Mouse (Mus musculus) cerebellum, adult 2 months (tissue): ENCODE measurements around the gene Zfp185. TPM values are rescaled to one million over a fixed set of nuclear protein-coding genes. Genes with fewer than 3 reads are reported as not detected.
A peak's percentile ranks its signal among the peaks of the same experiment; 100 is the strongest.

Experiments
- DNase-seq, 2 experiments: peaks; one replicate each; pipeline ENCODE4 v3.0.0; 2021
- H3K27ac ChIP-seq: fragments of 200-500 bp; 2 replicates; pipeline ENCODE4 v1.5.1; 2012; ENCODE audit warnings: low read length, control low read depth, inconsistent platforms; ENCODE audit not compliant: insufficient read depth
- H3K27me3 ChIP-seq: fragments of 200-500 bp; 2 replicates; pipeline ENCODE4 v1.6.1; 2012; ENCODE audit warnings: inconsistent platforms, mild to moderate bottlenecking, low read length, moderate library complexity; ENCODE audit not compliant: control insufficient read depth, insufficient read depth
- H3K4me1 ChIP-seq: fragments of 200-500 bp; 2 replicates; pipeline ENCODE4 v1.6.1; 2011; ENCODE audit warnings: low read length; ENCODE audit not compliant: control insufficient read depth, insufficient read depth
- H3K4me3 ChIP-seq: fragments of 200-500 bp; replicated peaks from 2 replicates; pipeline ENCODE3; 2011; ENCODE audit warnings: mild to moderate bottlenecking, low read depth, low read length, control low read depth; ENCODE audit not compliant: insufficient read depth
- CTCF ChIP-seq: fragments of 200-500 bp; IDR thresholded peaks from 2 replicates; pipeline ENCODE4 v1.5.1; 2011; ENCODE audit warnings: low read depth, mild to moderate bottlenecking, control low read depth, low read length, moderate library complexity, borderline replicate concordance; ENCODE audit not compliant: insufficient read depth
- POLR2A ChIP-seq: fragments of 200-500 bp; IDR thresholded peaks from 2 replicates; pipeline ENCODE4 v1.6.1; 2011; ENCODE audit warnings: low read length, control low read depth, borderline replicate concordance; ENCODE audit not compliant: insufficient read depth
- WGBS: fragments of 180-500 bp; shearing (Covaris S2); methylation state at CpG from one replicate; pipeline ENCODE4 v1.1.7; 2018; 5-methylcytosine and 5-hydroxymethylcytosine counted together
- polyA plus RNA-seq: library from polyadenylated mRNA; depleted of rRNA; stranded (reverse); fragments of >200 nt; gene quantifications from 2 replicates; pipeline ENCODE4 v1.2.3, GENCODE M21; 2012

Zfp185 gene
- polyA plus RNA-seq, 1 experiment, result 0.41 TPM

DNA sequence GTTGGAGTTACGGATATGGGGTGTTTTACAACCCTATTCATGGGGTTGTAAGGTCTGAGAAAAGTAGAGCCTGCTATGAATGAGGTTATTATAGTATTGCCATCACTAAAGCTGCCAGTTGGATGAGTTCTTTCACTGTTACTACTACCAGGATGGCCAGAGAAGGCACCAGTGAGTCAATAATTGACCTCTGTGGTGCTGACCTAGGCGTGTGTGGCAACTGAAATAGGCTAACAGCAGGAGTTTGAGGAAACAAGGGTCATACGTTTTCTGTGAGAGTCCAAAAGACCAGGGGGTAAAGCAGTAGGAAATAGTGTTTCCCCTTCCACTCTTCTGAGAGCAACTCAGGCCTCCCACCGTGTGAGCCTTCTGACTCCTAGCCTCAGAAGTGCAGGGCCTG is 25.7 kb downstream of the Zfp185 start:
- DNase-seq, result no peak
- H3K4me1 ChIP-seq, result no peaks in the 10 kb centered on the region
- H3K4me3 ChIP-seq, result no peak overlapping the region
- H3K27ac ChIP-seq, result no peak overlapping the region
- H3K27me3 ChIP-seq, result no peaks in the 10 kb centered on the region
- TF ChIP-seq POLR2A, result no peak
- TF ChIP-seq CTCF, result no peak
- 57% methylated on average over 4 of the region's 4 CpGs for WGBS

DNA sequence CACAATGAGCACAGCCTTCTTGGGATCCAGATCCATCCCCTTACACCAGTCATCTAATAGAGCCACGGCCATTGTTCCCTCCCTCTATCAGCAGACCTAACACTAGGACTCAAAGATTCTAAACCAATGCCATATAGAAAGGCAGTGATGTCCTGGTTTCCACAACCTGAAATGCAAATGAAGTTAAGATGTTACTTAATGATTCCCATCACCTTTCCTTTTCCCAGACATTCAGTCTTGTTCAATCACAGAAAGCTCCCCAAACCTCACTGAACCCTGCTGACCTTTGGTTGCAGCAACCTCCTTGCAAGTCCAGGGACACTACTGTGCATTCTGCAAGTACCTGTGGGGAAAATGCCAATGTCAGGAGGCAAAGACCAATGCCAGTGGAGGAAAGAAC is 49.9 kb downstream of the Zfp185 start, which contains the start of gene Pnma5:
Gene Pnma5, minus strand, starts transcription at position 101 of the 400 bp plus-strand sequence.
- H3K4me3 ChIP-seq, result no peak within 1 kb of the TSS
- no peak for DNase-seq
- no peaks in the 10 kb centered on the region; the same call in 1 of the 2 replicates for H3K4me1 ChIP-seq
- TF ChIP-seq POLR2A, result no peak
- TF ChIP-seq CTCF, result no peak
- H3K27me3 ChIP-seq, result no peaks in the 10 kb centered on the region
- 85% methylated on average over 1 of the region's 1 CpGs for WGBS
- H3K27ac ChIP-seq, result no peak within 1 kb of the TSS

DNA sequence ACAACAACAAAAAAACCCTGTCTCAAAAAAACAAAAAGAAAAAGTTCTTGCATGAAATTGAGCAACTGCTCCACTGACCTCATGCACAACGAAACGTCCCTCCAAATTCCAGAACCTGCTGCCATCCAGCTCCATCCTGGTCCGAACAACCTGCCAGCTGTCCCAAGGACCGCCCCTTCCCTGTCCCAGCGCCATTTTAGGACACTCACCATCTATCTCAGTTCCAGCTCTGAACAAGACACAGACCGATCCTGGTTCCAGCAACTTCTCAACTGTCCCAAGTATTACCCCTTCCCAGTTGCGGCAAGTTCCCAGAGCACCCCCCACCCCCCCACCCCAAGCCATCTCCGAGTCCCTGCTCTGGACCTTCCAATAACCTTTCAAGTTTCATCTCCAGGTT is 51.7 kb downstream of the Zfp185 start:
- Histone ChIP-seq H3K27me3 (no peaks in the 10 kb centered on the region), H3K27ac (no peak overlapping the region), H3K4me1 (no peaks in the 10 kb centered on the region; the same call in 1 of the 2 replicates), H3K4me3 (no peak overlapping the region)
- DNase-seq, result no peak
- 85% methylated on average over 8 of the region's 8 CpGs for WGBS
- TF ChIP-seq POLR2A (no peak), CTCF (no peak)

DNA sequence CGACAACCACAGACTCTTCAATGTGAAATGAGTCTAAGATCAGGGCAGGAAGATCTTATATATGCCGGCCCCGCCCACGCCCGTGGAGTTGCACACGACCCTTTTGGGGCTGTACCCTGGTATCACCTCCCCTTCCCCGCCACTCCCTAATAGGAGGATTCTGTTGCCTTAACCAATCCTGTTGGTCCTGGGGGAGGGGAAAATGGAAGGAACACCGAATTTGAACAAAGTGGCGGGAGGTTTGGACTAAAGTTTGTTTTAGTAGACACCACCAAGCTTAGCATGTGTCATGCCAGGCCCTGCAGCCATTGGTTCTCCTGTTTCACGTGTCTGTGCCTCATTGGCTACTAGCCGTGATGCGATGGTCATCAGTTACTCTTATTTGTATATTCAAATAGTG is 52.5 kb downstream of the Zfp185 start:
- no peak for DNase-seq
- Histone ChIP-seq H3K27ac (no peak overlapping the region), H3K4me3 (no peak overlapping the region), H3K27me3 (no peaks in the 10 kb centered on the region), H3K4me1 (no peaks in the 10 kb centered on the region; the same call in 1 of the 2 replicates)
- TF ChIP-seq CTCF, result no peak
- no peak for TF ChIP-seq POLR2A
- WGBS, result 87% methylated on average over 12 of the region's 12 CpGs

DNA sequence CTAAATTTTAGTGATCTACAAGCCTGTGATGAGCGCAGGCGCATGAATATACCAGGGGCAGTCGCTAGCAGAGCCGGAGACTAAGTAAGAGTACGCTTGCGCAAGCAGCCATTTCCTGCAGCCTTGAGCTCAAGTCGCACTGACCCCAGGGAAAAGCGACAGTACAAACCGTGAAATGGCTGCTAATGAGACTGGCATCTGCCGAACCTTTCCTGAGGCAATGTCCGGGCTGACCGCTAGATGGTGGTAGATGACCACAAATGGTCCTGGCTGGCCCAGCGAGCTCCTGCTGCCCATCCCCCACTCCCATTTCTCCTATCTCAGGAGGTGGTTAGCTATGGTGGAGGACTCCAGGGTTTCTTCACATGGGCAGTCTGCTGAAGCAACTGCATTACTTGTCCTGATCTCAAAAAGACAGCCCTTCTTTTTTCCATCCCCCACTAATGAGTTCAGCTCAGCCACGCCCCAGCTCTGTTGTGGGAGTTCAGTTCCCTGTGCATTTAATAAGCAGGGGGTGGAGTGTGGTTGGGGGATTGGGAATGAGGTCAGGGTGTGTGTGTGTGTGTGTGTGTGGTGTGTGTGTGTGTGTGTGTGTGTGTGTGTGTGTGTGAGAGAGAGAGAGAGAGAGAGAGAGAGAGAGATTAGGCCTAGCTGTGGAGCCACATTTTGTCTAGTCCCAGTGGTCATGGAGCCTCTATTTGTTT is 66.9 kb downstream of the Zfp185 start:
- DNase-seq, result peak; percentile 91 to 95
- Histone ChIP-seq H3K4me3 (no peak overlapping the region), H3K27me3 (no peaks in the 10 kb centered on the region), H3K27ac (peak overlapping the region; percentile 31; the same call in 1 of the 2 replicates), H3K4me1 (no peaks in the 10 kb centered on the region; the same call in 1 of the 2 replicates)
- TF ChIP-seq CTCF (peak; percentile 95), POLR2A (no peak)
- 12% methylated on average over 14 of the region's 14 CpGs for WGBS

DNA sequence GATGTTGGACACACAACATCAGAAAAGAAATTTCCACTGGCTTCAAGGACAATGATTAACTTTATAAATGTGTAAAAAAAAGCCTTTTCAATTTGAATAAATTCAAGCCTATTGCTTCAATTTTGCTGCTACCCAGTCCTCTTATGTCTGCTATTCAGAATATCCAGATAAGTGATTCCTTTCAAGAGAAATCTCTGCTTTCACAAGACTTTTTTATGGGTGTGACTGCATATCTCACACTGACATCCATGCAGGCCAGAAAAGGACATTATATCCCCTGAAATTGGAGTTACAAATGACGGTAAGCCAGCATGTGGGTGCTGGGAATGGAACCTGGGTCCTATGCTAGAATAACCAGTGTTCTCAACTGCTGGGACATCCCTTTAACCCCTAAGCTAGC is 74.4 kb downstream of the Zfp185 start:
- Histone ChIP-seq H3K4me1 (no peaks in the 10 kb centered on the region; the same call in 1 of the 2 replicates), H3K4me3 (no peak overlapping the region), H3K27me3 (no peaks in the 10 kb centered on the region), H3K27ac (no peak overlapping the region)
- TF ChIP-seq POLR2A (no peak), CTCF (no peak)
- 93% methylated on average over 1 of the region's 1 CpGs for WGBS
- no peak for DNase-seq

DNA sequence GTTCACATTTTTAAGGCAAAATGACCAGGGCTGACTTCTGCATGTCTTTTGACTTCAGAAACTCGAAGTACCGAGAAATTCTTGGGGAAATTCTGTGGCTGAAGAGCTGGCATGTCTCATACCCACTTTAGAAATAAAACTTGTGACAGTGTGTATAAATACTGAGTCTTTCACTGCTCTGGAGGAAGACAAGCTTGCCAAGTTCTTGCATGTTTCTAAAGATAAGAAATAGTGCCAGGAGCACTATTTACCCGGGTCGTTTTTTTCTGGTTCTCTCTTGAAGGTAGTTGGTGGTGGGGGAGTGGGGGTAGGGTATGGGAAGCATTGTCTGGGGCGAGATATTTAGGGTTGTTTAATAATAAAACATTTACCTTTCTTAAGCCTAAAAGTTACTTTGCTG is 75.2 kb downstream of the Zfp185 start:
- no peaks in the 10 kb centered on the region; the same call in 1 of the 2 replicates for H3K4me1 ChIP-seq
- no peak for DNase-seq
- TF ChIP-seq POLR2A (no peak), CTCF (no peak)
- no peaks in the 10 kb centered on the region for H3K27me3 ChIP-seq
- 70% methylated on average over 5 of the region's 5 CpGs for WGBS
- H3K4me3 ChIP-seq, result no peak overlapping the region
- no peak overlapping the region for H3K27ac ChIP-seq

DNA sequence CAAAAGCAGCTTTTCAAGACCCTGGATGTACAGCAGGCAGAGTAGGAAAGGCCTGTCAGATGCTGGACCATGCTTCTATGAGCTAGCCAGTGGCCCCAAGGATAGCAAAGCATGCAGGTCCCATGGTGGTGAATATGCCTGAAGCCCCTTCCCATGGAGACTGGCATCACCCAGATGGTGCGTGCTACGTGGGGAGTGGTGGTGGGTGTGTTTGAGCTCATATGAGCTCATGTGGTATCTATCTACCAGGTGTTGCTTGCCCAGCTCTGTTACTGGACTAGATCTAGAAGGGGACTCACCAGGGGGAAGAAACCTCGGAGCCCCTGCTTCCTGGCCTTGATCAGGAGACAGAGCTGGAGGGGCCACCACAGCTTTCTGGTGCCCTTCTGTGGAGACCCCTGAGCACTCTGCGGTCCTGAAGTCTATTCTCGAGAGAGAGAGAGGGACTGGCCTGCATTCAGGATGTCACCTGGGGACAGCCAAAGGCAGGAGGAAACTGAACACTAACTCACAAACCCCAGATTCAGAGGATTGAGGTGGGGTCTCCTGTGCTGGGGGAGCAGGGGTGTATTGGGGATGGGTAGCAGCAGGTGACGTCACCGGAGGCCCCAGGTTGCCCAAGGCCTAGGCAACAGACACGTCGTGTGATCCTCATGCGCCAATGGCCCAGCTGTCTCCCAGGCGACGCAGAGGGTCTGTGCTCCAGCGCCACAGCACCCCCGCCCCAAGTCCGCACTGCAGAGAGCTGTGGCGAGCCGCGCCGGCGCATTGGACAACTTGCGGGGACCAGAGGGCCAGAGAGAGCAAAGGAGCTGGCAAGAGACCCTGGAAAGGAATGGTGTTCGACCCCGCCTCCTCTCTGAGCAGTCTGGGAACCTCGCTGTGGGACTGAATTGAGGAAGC is 76.6 kb downstream of the Zfp185 start:
- Histone ChIP-seq H3K27ac (peak overlapping the region; percentile 80), H3K4me3 (peak overlapping the region; percentile 62), H3K4me1 (no peaks in the 10 kb centered on the region; the same call in none of the 2 replicates), H3K27me3 (no peaks in the 10 kb centered on the region)
- peak; percentile 35 to 43 for DNase-seq
- 28% methylated on average over 24 of the region's 24 CpGs for WGBS
- TF ChIP-seq POLR2A (no peak), CTCF (no peak)
